Mouse (Mus musculus): Measurements from ENCODE around the gene Tor1aip1. TPM values are rescaled to one million over a fixed set of nuclear protein-coding genes. Genes with fewer than 3 reads are reported as not detected.

The Tor1aip1 gene
- polyA plus RNA-seq (2014; fragmentation: Nextera tagmentation; extraction: Ambion mirVana) = 34.5 and 38.8 TPM in 2 replicates

DNA sequence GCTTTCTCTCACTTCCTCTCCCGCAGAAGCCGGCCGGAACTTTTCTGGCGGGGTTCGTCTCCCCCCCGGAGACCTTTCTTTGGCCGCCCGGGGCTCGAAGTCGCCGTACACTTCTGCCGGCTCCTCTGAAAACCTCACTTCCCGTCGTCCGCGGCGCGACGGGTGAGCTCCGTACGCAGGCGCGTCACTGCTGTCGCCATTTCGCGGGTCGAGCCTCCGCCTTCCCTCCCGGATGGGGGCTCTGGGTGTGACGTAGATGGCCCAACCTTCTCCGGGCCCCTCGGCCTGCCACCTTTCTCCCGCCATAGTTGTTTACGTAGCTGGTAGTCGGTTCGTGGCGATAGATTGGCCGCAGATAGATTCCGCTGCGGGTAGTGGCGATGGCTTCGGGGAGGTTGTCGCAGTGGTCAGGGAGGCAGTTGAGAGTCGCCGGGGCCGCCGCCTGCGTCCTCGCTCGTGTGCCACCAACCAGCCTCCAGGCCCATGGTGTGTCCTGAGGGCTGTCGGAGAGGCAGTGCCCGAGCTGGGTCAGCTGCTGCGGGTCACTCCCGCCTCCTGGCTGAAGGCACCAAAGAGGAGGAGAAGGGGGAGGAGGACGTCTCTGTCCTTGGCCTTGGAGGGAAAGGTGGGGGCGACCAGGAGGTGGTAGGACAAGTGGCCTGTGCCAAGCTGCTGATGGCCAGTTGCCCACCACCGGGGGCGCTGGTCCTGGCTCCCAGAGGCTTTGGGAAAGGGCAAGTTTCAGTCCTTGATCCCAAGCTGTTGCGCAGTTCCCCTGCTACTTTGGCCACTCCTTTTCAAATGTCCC lies at the start of gene Tor1aip1:
Gene Tor1aip1 (minus strand): TSS at position 551 of the 808 bp plus-strand sequence.
- H3K27me3 ChIP-seq (ENCODE audit: control insufficient read depth, insufficient read depth, low read length) = no peaks in the 10 kb centered on the region
- H3K27ac ChIP-seq (replicated peaks in 1 of 2; ENCODE audit: control insufficient read depth in 1 of 2, insufficient read depth in 1 of 2, low read depth in 2 of 2, low read length in 2 of 2) = peak within 1 kb of the TSS; percentile 100
- peak; percentile 92 for ATAC-seq (ENCODE audit: insufficient number of reproducible peaks, insufficient read depth, low FRiP score, low read depth)
- H3K36me3 ChIP-seq (ENCODE audit: control insufficient read depth, insufficient read depth, low read length) = peaks cover 28% of the 10 kb centered on the region
- under 1% methylated on average over 59 of the region's 59 CpGs for WGBS
- H3K9ac ChIP-seq (ENCODE audit: low read length) = peak within 1 kb of the TSS; percentile 90
- H3K4me2 ChIP-seq (ENCODE audit: low read length) = peak within 1 kb of the TSS; percentile 86
- peak within 1 kb of the TSS; percentile 78 to 87 for H3K4me3 ChIP-seq (ENCODE audit: control insufficient read depth in 1 of 2, insufficient read depth in 1 of 2, low read depth in 1 of 2, low read length in 2 of 2)
- no peaks in the 10 kb centered on the region for H3K9me3 ChIP-seq (ENCODE audit: control insufficient read depth, low read length)
- peaks cover 2 to 15% of the 10 kb centered on the region in 2 experiments for H3K4me1 ChIP-seq (ENCODE audit: control insufficient read depth in 2 of 2, insufficient read depth in 2 of 2, low read length in 2 of 2)

DNA sequence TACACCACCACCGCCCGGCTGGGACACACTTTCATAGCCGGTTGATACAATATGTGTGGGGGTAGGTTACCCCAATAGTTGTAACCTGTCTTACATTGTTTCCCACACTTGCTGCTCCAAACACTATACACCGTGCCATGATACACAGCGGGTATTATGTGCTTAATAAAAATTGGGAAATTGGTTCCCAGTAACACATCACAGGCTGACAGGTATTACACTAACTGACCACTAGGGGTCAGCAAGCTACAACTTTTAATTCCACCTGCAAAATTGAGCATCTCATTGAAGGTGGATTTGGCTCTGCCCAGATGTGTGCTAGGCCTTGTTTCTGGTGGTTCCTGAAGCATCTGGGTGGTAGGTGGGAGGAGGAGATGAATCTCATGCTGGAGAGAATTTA lies 49.5 kb upstream of the Tor1aip1 start:
- Histone ChIP-seq H3K27me3 (ENCODE audit: control insufficient read depth, insufficient read depth, low read length) (no peaks in the 10 kb centered on the region), H3K27ac (replicated peaks in 1 of 2; ENCODE audit: control insufficient read depth in 1 of 2, insufficient read depth in 1 of 2, low read depth in 2 of 2, low read length in 2 of 2) (no peak overlapping the region), H3K36me3 (ENCODE audit: control insufficient read depth, insufficient read depth, low read length) (no peaks in the 10 kb centered on the region), H3K9me3 (ENCODE audit: control insufficient read depth, low read length) (no peaks in the 10 kb centered on the region), H3K4me2 (ENCODE audit: low read length) (no peak overlapping the region), H3K4me3 (ENCODE audit: control insufficient read depth in 1 of 2, insufficient read depth in 1 of 2, low read depth in 1 of 2, low read length in 2 of 2) (no peak overlapping the region), H3K4me1 (ENCODE audit: control insufficient read depth in 2 of 2, insufficient read depth in 2 of 2, low read length in 2 of 2) (peaks cover 11 to 23% of the 10 kb centered on the region in 2 experiments), H3K9ac (ENCODE audit: low read length) (no peak overlapping the region)
- WGBS = 52% methylated on average over 5 of the region's 5 CpGs
- no peak for ATAC-seq (ENCODE audit: insufficient number of reproducible peaks, insufficient read depth, low FRiP score, low read depth)

DNA sequence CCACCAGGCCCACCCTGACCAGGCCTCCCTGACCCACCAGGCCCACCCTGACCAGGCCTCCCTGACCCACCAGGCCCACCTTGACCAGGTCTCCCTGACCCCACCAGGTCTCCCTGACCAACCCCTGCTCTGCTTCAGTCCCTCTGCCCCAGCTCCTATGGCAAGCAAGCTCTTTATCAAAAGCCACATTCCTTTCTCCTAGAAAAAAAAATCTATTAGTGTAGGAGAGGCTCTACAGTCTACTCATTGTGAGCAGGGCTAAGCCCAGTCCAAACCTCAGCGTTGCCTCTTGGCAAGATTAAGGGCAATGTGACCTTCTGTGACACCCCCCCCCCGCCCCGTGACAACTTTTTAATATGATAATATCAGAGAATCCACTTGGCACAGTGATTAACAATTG lies 48.3 kb upstream of the Tor1aip1 start:
- no peak for ATAC-seq (ENCODE audit: insufficient number of reproducible peaks, insufficient read depth, low FRiP score, low read depth)
- H3K36me3 ChIP-seq (ENCODE audit: control insufficient read depth, insufficient read depth, low read length) = no peaks in the 10 kb centered on the region

DNA sequence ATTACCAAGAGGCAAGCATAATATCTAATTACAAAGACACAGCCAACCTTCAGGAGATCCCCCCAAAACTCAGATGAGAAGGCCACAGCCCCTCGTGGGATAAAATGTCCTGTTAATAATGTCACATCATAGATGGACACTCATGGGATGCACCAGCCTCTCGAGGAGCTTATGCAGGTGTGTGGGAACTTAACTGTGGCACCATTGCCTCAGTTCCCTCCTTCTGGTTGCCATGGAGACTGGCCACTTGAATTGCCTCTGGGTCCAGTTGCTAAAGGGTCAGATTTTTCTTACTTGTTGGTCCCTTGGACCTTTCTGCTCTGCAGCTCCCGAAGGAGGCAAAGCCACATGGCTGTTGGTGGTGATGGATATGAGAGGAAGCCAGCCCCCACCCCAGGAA lies 41.4 kb upstream of the Tor1aip1 start:
- no peak overlapping the region for H3K4me3 ChIP-seq (ENCODE audit: control insufficient read depth in 1 of 2, insufficient read depth in 1 of 2, low read depth in 1 of 2, low read length in 2 of 2)
- no peak for ATAC-seq (ENCODE audit: insufficient number of reproducible peaks, insufficient read depth, low FRiP score, low read depth)
- H3K4me1 ChIP-seq (ENCODE audit: control insufficient read depth in 2 of 2, insufficient read depth in 2 of 2, low read length in 2 of 2) = peaks cover 5 to 16% of the 10 kb centered on the region in 2 experiments; a peak in 2 of 4 replicates
- H3K9ac ChIP-seq (ENCODE audit: low read length) = no peak overlapping the region
- H3K9me3 ChIP-seq (ENCODE audit: control insufficient read depth, low read length) = no peaks in the 10 kb centered on the region
- H3K27ac ChIP-seq (replicated peaks in 1 of 2; ENCODE audit: control insufficient read depth in 1 of 2, insufficient read depth in 1 of 2, low read depth in 2 of 2, low read length in 2 of 2) = no peak overlapping the region
- no peaks in the 10 kb centered on the region for H3K27me3 ChIP-seq (ENCODE audit: control insufficient read depth, insufficient read depth, low read length)
- H3K36me3 ChIP-seq (ENCODE audit: control insufficient read depth, insufficient read depth, low read length) = no peaks in the 10 kb centered on the region
- WGBS = 44% methylated on average over 3 of the region's 3 CpGs
- H3K4me2 ChIP-seq (ENCODE audit: low read length) = no peak overlapping the region

More for the DNA sequence above, 48.3 kb upstream of the Tor1aip1 start:
- Histone ChIP-seq H3K4me3 (ENCODE audit: control insufficient read depth in 1 of 2, insufficient read depth in 1 of 2, low read depth in 1 of 2, low read length in 2 of 2) (no peak overlapping the region), H3K27me3 (ENCODE audit: control insufficient read depth, insufficient read depth, low read length) (no peaks in the 10 kb centered on the region), H3K4me1 (ENCODE audit: control insufficient read depth in 2 of 2, insufficient read depth in 2 of 2, low read length in 2 of 2) (peaks cover 11 to 23% of the 10 kb centered on the region in 2 experiments), H3K9ac (ENCODE audit: low read length) (no peak overlapping the region), H3K9me3 (ENCODE audit: control insufficient read depth, low read length) (no peaks in the 10 kb centered on the region), H3K27ac (replicated peaks in 1 of 2; ENCODE audit: control insufficient read depth in 1 of 2, insufficient read depth in 1 of 2, low read depth in 2 of 2, low read length in 2 of 2) (peak overlapping the region in 1 of 2 experiments; percentile 53; a peak in 1 of 4 replicates), H3K4me2 (ENCODE audit: low read length) (no peak overlapping the region)
- whole genome bisulfite sequencing = 16% methylated on average over 3 of the region's 3 CpGs

DNA sequence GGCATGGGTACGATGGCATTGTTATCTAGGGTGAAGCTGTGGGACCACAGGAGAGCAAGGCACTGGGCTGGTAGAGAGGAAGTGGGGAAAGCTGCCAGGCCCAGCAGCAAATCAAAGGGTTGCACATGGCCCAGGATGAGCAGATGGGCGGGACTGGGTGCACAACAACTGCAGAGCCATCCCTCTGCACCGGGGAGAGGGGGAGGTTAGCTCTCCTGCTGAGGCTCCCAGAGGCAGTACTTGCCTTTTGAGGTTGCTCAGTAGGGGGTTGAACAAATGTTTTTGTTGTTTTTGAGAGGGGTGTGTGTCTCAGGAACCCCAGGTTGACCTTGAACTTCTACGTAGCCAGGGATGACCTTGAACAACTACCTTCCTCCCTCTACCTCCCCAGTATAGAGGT lies 40.2 kb upstream of the Tor1aip1 start:
- Histone ChIP-seq H3K9ac (ENCODE audit: low read length) (no peak overlapping the region), H3K4me3 (ENCODE audit: control insufficient read depth in 1 of 2, insufficient read depth in 1 of 2, low read depth in 1 of 2, low read length in 2 of 2) (no peak overlapping the region), H3K9me3 (ENCODE audit: control insufficient read depth, low read length) (no peaks in the 10 kb centered on the region), H3K4me1 (ENCODE audit: control insufficient read depth in 2 of 2, insufficient read depth in 2 of 2, low read length in 2 of 2) (peaks cover 3 to 13% of the 10 kb centered on the region in 2 experiments; a peak in 2 of 4 replicates), H3K27ac (replicated peaks in 1 of 2; ENCODE audit: control insufficient read depth in 1 of 2, insufficient read depth in 1 of 2, low read depth in 2 of 2, low read length in 2 of 2) (no peak overlapping the region), H3K4me2 (ENCODE audit: low read length) (no peak overlapping the region), H3K36me3 (ENCODE audit: control insufficient read depth, insufficient read depth, low read length) (no peaks in the 10 kb centered on the region), H3K27me3 (ENCODE audit: control insufficient read depth, insufficient read depth, low read length) (no peaks in the 10 kb centered on the region)
- no peak for ATAC-seq (ENCODE audit: insufficient number of reproducible peaks, insufficient read depth, low FRiP score, low read depth)
- WGBS = 49% methylated on average over 4 of the region's 4 CpGs

DNA sequence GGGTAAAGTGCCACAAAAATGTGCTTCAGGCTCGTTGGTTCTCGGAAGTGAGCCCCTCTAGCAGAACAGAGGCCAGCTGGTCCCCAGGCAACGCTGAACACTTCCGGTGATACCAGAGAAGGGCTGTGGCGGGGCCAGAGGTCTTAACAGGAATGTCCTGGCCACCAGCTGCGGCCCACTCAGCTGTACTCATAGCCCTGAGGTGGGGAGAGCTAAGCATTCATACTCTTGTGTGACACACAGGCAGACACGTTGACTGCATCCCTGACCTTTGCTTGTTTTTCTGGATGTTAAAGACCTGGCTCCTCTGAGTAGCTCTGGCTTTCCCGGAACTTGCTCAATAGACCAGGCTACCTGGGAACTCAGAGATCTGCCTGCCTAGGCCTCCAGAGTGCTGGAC lies 38.3 kb upstream of the Tor1aip1 start:
- peaks cover 14 to 16% of the 10 kb centered on the region in 2 experiments for H3K4me1 ChIP-seq (ENCODE audit: control insufficient read depth in 2 of 2, insufficient read depth in 2 of 2, low read length in 2 of 2)
- H3K27ac ChIP-seq (replicated peaks in 1 of 2; ENCODE audit: control insufficient read depth in 1 of 2, insufficient read depth in 1 of 2, low read depth in 2 of 2, low read length in 2 of 2) = no peak overlapping the region
- ATAC-seq (ENCODE audit: insufficient number of reproducible peaks, insufficient read depth, low FRiP score, low read depth) = 0 out of 2 replicates have a peak, but pooled peaks have one; percentile 1
- H3K9me3 ChIP-seq (ENCODE audit: control insufficient read depth, low read length) = no peaks in the 10 kb centered on the region
- no peak overlapping the region for H3K4me3 ChIP-seq (ENCODE audit: control insufficient read depth in 1 of 2, insufficient read depth in 1 of 2, low read depth in 1 of 2, low read length in 2 of 2)
- 38% methylated on average over 8 of the region's 8 CpGs for WGBS
- H3K36me3 ChIP-seq (ENCODE audit: control insufficient read depth, insufficient read depth, low read length) = no peaks in the 10 kb centered on the region
- H3K9ac ChIP-seq (ENCODE audit: low read length) = no peak overlapping the region
- H3K27me3 ChIP-seq (ENCODE audit: control insufficient read depth, insufficient read depth, low read length) = no peaks in the 10 kb centered on the region
- no peak overlapping the region for H3K4me2 ChIP-seq (ENCODE audit: low read length)

DNA sequence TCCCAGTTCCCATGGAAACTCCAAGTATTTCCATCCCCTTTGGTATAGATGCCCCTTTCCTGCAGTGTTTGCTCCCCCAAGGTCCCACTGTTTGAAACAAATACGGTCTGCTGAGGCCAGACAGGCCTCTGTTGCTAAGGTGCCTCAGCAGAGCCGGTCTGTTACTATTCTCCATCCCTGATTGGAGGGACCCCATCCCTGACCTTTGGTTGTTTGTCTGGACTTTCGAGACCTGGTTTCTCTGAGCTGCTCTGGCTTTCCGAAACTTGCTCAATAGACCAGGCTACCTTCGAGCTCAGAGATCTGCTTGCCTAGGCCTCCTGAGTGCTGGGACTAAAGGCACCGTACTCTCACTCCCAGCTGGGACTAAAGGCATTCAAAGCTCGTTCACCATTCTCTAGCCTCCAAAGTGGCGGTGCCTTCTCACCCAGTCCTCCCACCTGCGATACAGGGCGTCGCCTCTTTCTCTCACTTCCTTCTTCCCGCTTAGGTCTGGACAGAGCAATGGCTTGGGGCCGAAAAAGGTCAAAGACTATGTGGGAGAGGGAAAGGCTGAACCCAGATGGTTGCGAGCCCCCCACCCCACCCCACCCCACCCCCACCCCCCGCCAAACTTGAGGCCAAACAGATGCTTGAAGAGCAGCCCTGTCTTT lies 37.0 kb upstream of the Tor1aip1 start:
- no peak overlapping the region for H3K4me3 ChIP-seq (ENCODE audit: control insufficient read depth in 1 of 2, insufficient read depth in 1 of 2, low read depth in 1 of 2, low read length in 2 of 2)
- H3K9me3 ChIP-seq (ENCODE audit: control insufficient read depth, low read length) = no peaks in the 10 kb centered on the region
- no peak; the same call in 1 of the 2 replicates for ATAC-seq (ENCODE audit: insufficient number of reproducible peaks, insufficient read depth, low FRiP score, low read depth)
- no peaks in the 10 kb centered on the region for H3K36me3 ChIP-seq (ENCODE audit: control insufficient read depth, insufficient read depth, low read length)
- H3K27ac ChIP-seq (replicated peaks in 1 of 2; ENCODE audit: control insufficient read depth in 1 of 2, insufficient read depth in 1 of 2, low read depth in 2 of 2, low read length in 2 of 2) = no peak overlapping the region
- peaks cover 14 to 16% of the 10 kb centered on the region in 2 experiments for H3K4me1 ChIP-seq (ENCODE audit: control insufficient read depth in 2 of 2, insufficient read depth in 2 of 2, low read length in 2 of 2)
- 63% methylated on average over 15 of the region's 15 CpGs for WGBS
- H3K4me2 ChIP-seq (ENCODE audit: low read length) = no peak overlapping the region
- no peak overlapping the region for H3K9ac ChIP-seq (ENCODE audit: low read length)
- no peaks in the 10 kb centered on the region for H3K27me3 ChIP-seq (ENCODE audit: control insufficient read depth, insufficient read depth, low read length)

All from heart, embryonic 14.5 days (tissue).